Mouse (Mus musculus) midbrain, postnatal 0 days (tissue): Measurements from ENCODE around the gene Xylb. TPM values are rescaled to one million over a fixed set of nuclear protein-coding genes. Genes with fewer than 3 reads are reported as not detected.
A peak's percentile ranks its signal among the peaks of the same experiment; 100 is the strongest.

Experiments
- ATAC-seq: fragments of 200-750 bp; cut with Nextera tagmentation; 2 replicates; pipeline ENCODE4 v1.8.0; 2017; ENCODE audit warnings: moderate number of reproducible peaks, mild to moderate bottlenecking, moderate TSS enrichment, moderate library complexity; ENCODE audit not compliant: low FRiP score
- DNase-seq: peaks from one replicate; pipeline ENCODE4 v3.0.0-alpha.2; 2015; ENCODE audit warnings: low spot score
- H3K27ac ChIP-seq: fragments of 300-500 bp; sonication (generic); 2 replicates; pipeline ENCODE4 v1.5.1; 2014; ENCODE audit warnings: low read depth, mild to moderate bottlenecking, low read length, mixed read lengths
- H3K27me3 ChIP-seq: fragments of 300-500 bp; sonication (generic); 2 replicates; pipeline ENCODE4 v1.6.1; 2014; ENCODE audit warnings: low read length, control low read depth, mixed read lengths; ENCODE audit not compliant: insufficient read depth
- H3K36me3 ChIP-seq: fragments of 300-500 bp; sonication (generic); 2 replicates; pipeline ENCODE4 v1.6.1; 2014; ENCODE audit warnings: low read length, control low read depth, mixed read lengths; ENCODE audit not compliant: insufficient read depth
- H3K4me1 ChIP-seq: fragments of 300-500 bp; sonication (generic); 2 replicates; pipeline ENCODE4 v1.6.1; 2014; ENCODE audit warnings: mild to moderate bottlenecking, control low read depth, antibody characterized with exemption, low read length, mixed read lengths; ENCODE audit not compliant: insufficient read depth
- H3K4me2 ChIP-seq: fragments of 300-500 bp; sonication (generic); 2 replicates; pipeline ENCODE4 v1.6.1; 2014; ENCODE audit warnings: low read depth, mild to moderate bottlenecking, low read length, mixed read lengths; ENCODE audit not compliant: poor library complexity, severe bottlenecking
- H3K4me3 ChIP-seq: fragments of 300-500 bp; sonication (generic); 2 replicates; pipeline ENCODE4 v1.5.1; 2014; ENCODE audit warnings: low read depth, mild to moderate bottlenecking, low read length, moderate library complexity
- H3K9ac ChIP-seq: fragments of 300-500 bp; sonication (generic); replicated peaks from 2 replicates; pipeline ENCODE4 v1.6.1; 2014; ENCODE audit warnings: mild to moderate bottlenecking, low read length, moderate library complexity, mixed read lengths; ENCODE audit not compliant: poor library complexity, severe bottlenecking
- H3K9me3 ChIP-seq: fragments of 300-500 bp; sonication (generic); 2 replicates; pipeline ENCODE4 v1.6.1; 2016; ENCODE audit warnings: low read length, control low read depth
- CTCF ChIP-seq: IDR thresholded peaks from 2 replicates; pipeline ENCODE4 v1.5.1; 2016; ENCODE audit warnings: antibody characterized with exemption, mild to moderate bottlenecking
- WGBS: fragments of 180-500 bp; shearing (Covaris S2); extraction: QIAGEN DNeasy Blood & Tissue Kit; methylation state at CpG from one replicate; pipeline ENCODE4 v1.1.7; 2014; 5-methylcytosine and 5-hydroxymethylcytosine counted together
- polyA plus RNA-seq: library from polyadenylated mRNA; unstranded; fragments of >200 nt; fragmentation: Nextera tagmentation; extraction: Ambion mirVana; gene quantifications from 2 replicates; pipeline ENCODE4 v1.2.1, GENCODE M21; 2015
- total RNA-seq: library from RNA; depleted of rRNA; stranded (reverse); fragments of >200 nt; gene quantifications from 2 replicates; pipeline ENCODE4 v1.2.3, GENCODE M21; 2014

Xylb gene
- total and polyA plus RNA-seq, 2 experiments from 2014 or later, result 2.6 to 3.9 TPM

- Histone ChIP-seq H3K27ac (no peak overlapping the region; the same call in 1 of the 2 replicates), H3K9ac (no peak overlapping the region), H3K4me3 (no peak overlapping the region), H3K4me2 (no peak overlapping the region), H3K36me3 (peaks cover 13% of the 10 kb centered on the region), H3K27me3 (no peaks in the 10 kb centered on the region), H3K9me3 (no peaks in the 10 kb centered on the region), H3K4me1 (peaks cover 3% of the 10 kb centered on the region)
- ATAC-seq (0 out of 2 replicates have a peak, but pooled peaks have one; percentile 29), DNase-seq (peak; percentile 70)
- WGBS, result 59% methylated on average over 7 of the region's 7 CpGs
- no peak for TF ChIP-seq CTCF
These were observed 68.2 kb downstream of the Xylb start for GRCm38 (mm10) chr9:119425217-119425975.

- no peak overlapping the region for H3K4me2 ChIP-seq
- DNase-seq (no peak), ATAC-seq (no peak)
- 93% methylated on average over 13 of the region's 13 CpGs for WGBS
- peaks cover 15% of the 10 kb centered on the region for H3K36me3 ChIP-seq
- no peak overlapping the region for H3K9ac ChIP-seq
- no peaks in the 10 kb centered on the region for H3K27me3 ChIP-seq
- H3K27ac ChIP-seq, result no peak overlapping the region
- H3K9me3 ChIP-seq, result no peaks in the 10 kb centered on the region
- no peak overlapping the region for H3K4me3 ChIP-seq
- no peak for TF ChIP-seq CTCF
- H3K4me1 ChIP-seq, result peaks cover 3% of the 10 kb centered on the region
These were observed 68.8 kb downstream of the Xylb start for GRCm38 (mm10) chr9:119425976-119426415.

DNA sequence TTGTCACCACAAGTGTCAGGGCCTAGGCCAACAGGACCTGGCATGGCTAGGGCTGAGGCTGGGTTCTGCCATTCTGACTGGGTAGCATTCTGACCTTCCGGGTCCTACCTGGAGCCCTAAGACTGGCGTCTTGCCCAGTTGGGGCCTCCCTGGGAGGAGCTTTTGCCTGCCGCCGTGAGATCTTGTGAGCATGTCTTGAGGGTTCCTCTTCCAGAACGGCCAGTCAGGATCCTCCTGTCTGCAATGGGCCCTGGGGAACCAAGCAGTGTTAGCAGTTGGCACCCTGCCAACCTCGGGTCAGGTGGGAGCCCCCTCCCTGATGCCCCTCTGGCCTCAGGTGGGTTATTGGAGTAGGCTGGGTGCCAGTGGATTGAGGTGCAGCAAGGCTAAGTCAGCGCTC lies 69.3 kb downstream of the Xylb start:
- Histone ChIP-seq H3K27me3 (no peaks in the 10 kb centered on the region), H3K4me1 (peaks cover 3% of the 10 kb centered on the region), H3K9ac (no peak overlapping the region), H3K4me3 (no peak overlapping the region), H3K4me2 (no peak overlapping the region), H3K27ac (no peak overlapping the region), H3K9me3 (no peaks in the 10 kb centered on the region), H3K36me3 (peaks cover 18% of the 10 kb centered on the region)
- ATAC-seq, result no peak
- WGBS, result 77% methylated on average over 7 of the region's 7 CpGs
- TF ChIP-seq CTCF, result no peak
- DNase-seq, result no peak

- Histone ChIP-seq H3K9me3 (no peaks in the 10 kb centered on the region), H3K4me3 (no peak overlapping the region), H3K9ac (no peak overlapping the region), H3K27me3 (no peaks in the 10 kb centered on the region), H3K4me1 (peaks cover under 1% of the 10 kb centered on the region; the same call in 1 of the 2 replicates), H3K27ac (no peak overlapping the region), H3K36me3 (peaks cover 47% of the 10 kb centered on the region), H3K4me2 (no peak overlapping the region)
- peak; percentile 88 for DNase-seq
- TF ChIP-seq CTCF, result peak; percentile 92
- ATAC-seq, result peak; percentile 68; the same call in 1 of the 2 replicates
- WGBS, result 62% methylated on average over 7 of the region's 7 CpGs
These were observed 73.1 kb downstream of the Xylb start for GRCm38 (mm10) chr9:119430311-119430710.

GRCm38 (mm10) chr9:119435855-119436254 lies 78.7 kb downstream of the Xylb start:
- H3K9me3 ChIP-seq, result no peaks in the 10 kb centered on the region
- no peak overlapping the region for H3K4me3 ChIP-seq
- no peak overlapping the region for H3K9ac ChIP-seq
- no peak for DNase-seq
- no peak overlapping the region for H3K27ac ChIP-seq
- no peak for ATAC-seq
- no peak for TF ChIP-seq CTCF
- H3K4me1 ChIP-seq, result no peaks in the 10 kb centered on the region
- no peak overlapping the region for H3K4me2 ChIP-seq
- WGBS, result 80% methylated on average over 2 of the region's 2 CpGs
- peaks cover 62% of the 10 kb centered on the region for H3K36me3 ChIP-seq
- H3K27me3 ChIP-seq, result no peaks in the 10 kb centered on the region

- Histone ChIP-seq H3K27ac (no peak overlapping the region), H3K4me1 (no peaks in the 10 kb centered on the region), H3K36me3 (peaks cover 50% of the 10 kb centered on the region), H3K9me3 (no peaks in the 10 kb centered on the region), H3K4me3 (no peak overlapping the region), H3K27me3 (no peaks in the 10 kb centered on the region), H3K4me2 (no peak overlapping the region), H3K9ac (no peak overlapping the region)
- no peak for TF ChIP-seq CTCF
- WGBS, result 91% methylated on average over 12 of the region's 12 CpGs
- DNase-seq (no peak), ATAC-seq (no peak)
These were observed 80.9 kb downstream of the Xylb start for GRCm38 (mm10) chr9:119438065-119438464.
